Mouse (Mus musculus): Measurements from ENCODE around the gene Neurl1a. TPM values are rescaled to one million over a fixed set of nuclear protein-coding genes. Genes with fewer than 3 reads are reported as not detected.
A peak's percentile ranks its signal among the peaks of the same experiment; 100 is the strongest.

Gene Neurl1a
- polyA plus RNA-seq, 1 experiment from 2014 or later, result 6.3 TPM

DNA sequence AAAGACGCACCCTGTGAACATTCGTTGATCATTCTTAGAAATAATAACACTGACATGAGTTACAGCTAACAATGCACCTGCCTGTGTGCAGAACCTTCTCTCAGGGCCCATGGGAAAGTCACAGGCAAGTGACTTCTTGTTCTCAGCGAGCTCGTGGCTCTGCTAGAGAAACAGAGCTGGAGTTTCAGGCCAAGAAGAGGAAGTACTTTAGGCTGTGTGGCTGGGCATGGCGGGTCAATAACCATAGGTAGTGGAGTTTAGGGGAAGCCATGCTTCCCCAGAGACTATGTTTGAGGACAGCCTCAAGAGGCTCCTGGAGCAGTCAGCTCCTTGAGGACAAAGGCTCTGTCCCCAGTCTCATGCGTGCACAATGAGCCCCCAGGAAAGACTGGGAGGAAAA, 77.3 kb downstream of the Neurl1a start:
- H3K9me3 ChIP-seq, result no peaks in the 10 kb centered on the region
- no peak overlapping the region for H3K4me3 ChIP-seq
- no peaks in the 10 kb centered on the region for H3K36me3 ChIP-seq
- H3K9ac ChIP-seq, result no peak overlapping the region
- WGBS, result 75% methylated on average over 6 of the region's 6 CpGs
- no peak for ATAC-seq (ENCODE audit: low FRiP score, low read depth)
- no peak overlapping the region for H3K27ac ChIP-seq
- peaks cover 10% of the 10 kb centered on the region for H3K4me1 ChIP-seq
- H3K27me3 ChIP-seq (replicated peaks), result peaks cover 42% of the 10 kb centered on the region
- H3K4me2 ChIP-seq (replicated peaks), result no peak overlapping the region

DNA sequence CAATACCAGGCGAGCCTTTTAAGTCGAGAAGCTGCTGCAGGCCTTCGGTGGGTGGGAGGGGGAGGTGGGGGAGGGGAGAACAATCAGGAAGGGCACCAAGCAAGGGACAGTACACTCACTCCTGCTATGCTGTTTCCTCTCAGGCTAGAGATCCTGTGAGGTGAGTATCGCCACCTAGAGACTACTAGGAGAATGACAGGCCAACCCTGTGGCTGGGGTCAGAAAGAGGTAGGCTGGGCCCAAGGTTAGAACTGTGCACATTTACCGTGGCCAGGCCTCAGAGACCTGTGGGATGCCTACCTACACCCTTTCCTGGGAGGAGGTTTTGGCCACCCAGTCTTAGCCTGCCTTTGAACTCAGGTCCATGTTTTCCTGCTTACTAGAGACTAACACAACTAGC, 81.0 kb downstream of the Neurl1a start:
- H3K27me3 ChIP-seq (replicated peaks), result peaks cover 10% of the 10 kb centered on the region
- H3K9me3 ChIP-seq, result no peaks in the 10 kb centered on the region
- H3K4me2 ChIP-seq (replicated peaks), result no peak overlapping the region
- no peak overlapping the region for H3K27ac ChIP-seq
- 1% methylated on average over 5 of the region's 5 CpGs for WGBS
- no peak overlapping the region for H3K4me3 ChIP-seq
- H3K9ac ChIP-seq, result no peak overlapping the region
- peak; percentile 41; the same call in 1 of the 2 replicates for ATAC-seq (ENCODE audit: low FRiP score, low read depth)
- 0 out of 2 replicates have a peak, but pooled peaks cover 2% of the 10 kb centered on the region for H3K4me1 ChIP-seq
- H3K36me3 ChIP-seq, result no peaks in the 10 kb centered on the region

DNA sequence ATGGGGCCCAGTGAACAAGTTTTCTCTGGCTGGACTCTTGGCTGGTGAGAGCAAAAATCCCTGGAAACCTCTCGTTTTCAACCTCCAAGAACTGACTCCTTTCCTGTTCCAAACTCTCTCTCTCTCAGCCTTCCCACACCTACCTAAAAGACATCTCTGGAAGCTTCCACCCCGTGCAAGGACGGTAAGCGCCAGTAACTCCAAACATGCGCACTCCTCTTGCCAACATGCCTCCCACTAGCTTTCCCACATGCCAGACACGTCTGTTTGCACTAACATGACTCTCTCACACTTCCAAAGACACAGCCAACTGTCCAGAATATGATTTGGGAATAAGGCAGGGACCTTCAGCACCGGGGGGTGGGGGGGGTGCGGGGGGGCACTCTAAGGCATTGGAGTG, 82.6 kb downstream of the Neurl1a start:
- Histone ChIP-seq H3K9ac (no peak overlapping the region), H3K4me1 (0 out of 2 replicates have a peak, but pooled peaks cover 3% of the 10 kb centered on the region), H3K36me3 (no peaks in the 10 kb centered on the region), H3K4me3 (no peak overlapping the region), H3K9me3 (no peaks in the 10 kb centered on the region), H3K27me3 (replicated peaks) (peaks cover 5% of the 10 kb centered on the region; the same call in 1 of the 2 replicates), H3K27ac (no peak overlapping the region), H3K4me2 (replicated peaks) (no peak overlapping the region)
- ATAC-seq (ENCODE audit: low FRiP score, low read depth), result no peak
- WGBS, result 89% methylated on average over 8 of the region's 8 CpGs

DNA sequence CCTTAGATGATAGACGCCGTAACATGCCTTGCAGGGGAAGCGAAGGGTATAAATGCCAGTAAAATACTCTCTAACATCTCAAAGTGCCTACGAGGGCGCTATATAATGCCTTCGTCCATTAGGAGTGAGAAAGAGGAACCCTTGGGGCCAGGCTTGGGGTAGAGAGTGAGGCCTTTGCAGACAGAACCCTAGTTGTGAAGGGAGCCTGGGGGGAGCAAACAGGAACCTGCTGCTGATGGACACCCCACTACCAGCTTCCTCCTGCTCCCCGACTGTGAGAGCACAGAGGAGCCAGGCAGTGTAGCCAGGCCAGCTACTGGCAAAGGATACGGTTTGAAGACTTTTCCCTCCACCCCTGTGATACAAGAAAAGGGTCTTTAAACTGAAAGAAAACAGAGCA, 85.0 kb downstream of the Neurl1a start:
- 91% methylated on average over 8 of the region's 8 CpGs for WGBS
- no peak for ATAC-seq (ENCODE audit: low FRiP score, low read depth)
- H3K27me3 ChIP-seq (replicated peaks), result no peaks in the 10 kb centered on the region

DNA sequence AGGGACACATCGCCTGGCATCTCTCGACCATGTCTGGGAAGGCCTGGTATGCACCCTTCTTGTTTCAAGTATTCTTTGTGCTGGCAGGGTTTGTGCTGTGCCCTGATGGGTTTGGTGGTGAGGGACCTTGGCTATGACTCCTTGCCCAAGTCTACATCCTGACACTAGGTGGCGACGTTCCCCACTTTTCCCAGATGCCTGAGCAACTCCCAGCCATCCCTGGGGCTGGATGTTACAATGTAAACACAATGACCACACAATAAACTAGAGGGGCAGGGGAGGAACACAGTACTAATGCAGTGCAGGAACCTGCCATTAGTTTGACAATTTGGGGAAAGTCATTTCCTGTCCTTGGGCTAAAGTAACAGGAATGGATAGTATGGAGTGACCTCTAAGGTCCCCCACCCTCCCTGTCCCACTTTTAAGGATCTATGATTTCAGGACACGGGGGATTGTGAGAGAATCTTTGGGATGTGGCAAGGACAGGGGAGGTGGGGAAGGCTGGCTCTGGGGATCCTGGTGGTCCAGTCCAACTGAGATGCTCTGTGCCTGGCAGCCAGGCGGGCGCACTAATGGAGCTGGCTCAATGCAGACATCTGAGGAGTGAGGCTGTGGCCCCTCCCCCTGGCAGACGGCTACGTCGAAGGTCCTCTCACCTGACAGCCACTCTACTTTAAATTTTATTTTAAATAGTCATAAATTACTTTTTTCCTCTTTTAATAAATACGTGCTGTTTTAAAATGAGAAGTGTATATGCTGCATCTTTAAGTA, 85.9 kb downstream of the Neurl1a start:
- no peak overlapping the region for H3K9ac ChIP-seq
- no peaks in the 10 kb centered on the region for H3K27me3 ChIP-seq (replicated peaks)
- H3K4me1 ChIP-seq, result 0 out of 2 replicates have a peak, but pooled peaks cover 3% of the 10 kb centered on the region
- H3K4me2 ChIP-seq (replicated peaks), result no peak overlapping the region
- no peak overlapping the region for H3K4me3 ChIP-seq
- H3K27ac ChIP-seq, result no peak overlapping the region
- H3K9me3 ChIP-seq, result no peaks in the 10 kb centered on the region
- peak; percentile 69 for ATAC-seq (ENCODE audit: low FRiP score, low read depth)
- H3K36me3 ChIP-seq, result peaks cover 23% of the 10 kb centered on the region
- WGBS, result 41% methylated on average over 11 of the region's 11 CpGs

More for the DNA sequence above, 85.0 kb downstream of the Neurl1a start:
- Histone ChIP-seq H3K9me3 (no peaks in the 10 kb centered on the region), H3K4me2 (replicated peaks) (no peak overlapping the region), H3K9ac (no peak overlapping the region), H3K36me3 (peaks cover 17% of the 10 kb centered on the region), H3K4me1 (0 out of 2 replicates have a peak, but pooled peaks cover 3% of the 10 kb centered on the region), H3K27ac (no peak overlapping the region), H3K4me3 (no peak overlapping the region)

DNA sequence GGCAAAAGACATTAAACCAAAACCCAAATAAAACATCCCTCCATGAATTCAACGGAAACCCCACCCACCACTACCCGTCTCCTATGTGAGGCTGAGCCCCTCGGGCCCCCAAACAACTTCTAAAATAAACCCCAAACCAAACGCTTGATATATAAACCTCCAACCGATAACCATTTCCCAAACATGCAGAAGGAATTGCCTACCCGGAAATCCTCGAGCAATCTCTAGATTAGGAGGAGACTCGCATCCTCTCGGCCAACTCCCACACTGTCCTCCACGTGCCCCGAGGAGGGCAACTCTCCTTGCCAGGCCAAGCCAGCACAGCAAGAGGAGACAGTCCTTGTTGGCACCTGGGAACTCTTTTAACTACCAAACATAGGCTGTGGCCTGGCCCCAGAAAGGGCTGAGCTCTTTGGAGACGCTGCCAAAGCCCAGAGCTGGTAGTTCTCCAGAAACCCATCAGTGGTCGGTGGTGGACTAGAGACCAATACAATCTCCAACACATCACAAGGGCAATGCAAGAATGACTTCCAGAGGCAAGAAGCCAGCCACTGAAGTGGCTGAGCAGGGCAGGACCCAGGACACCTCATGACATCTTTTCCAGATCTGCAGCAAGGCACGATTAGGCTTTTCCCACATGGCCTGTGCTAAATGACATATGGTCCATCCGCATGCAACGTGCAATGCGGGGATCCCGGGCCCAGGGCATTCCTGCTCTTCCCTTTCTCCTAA, 87.6 kb downstream of the Neurl1a start:
- no peak for ATAC-seq (ENCODE audit: low FRiP score, low read depth)
- H3K9ac ChIP-seq, result no peak overlapping the region
- WGBS, result 92% methylated on average over 18 of the region's 18 CpGs

DNA sequence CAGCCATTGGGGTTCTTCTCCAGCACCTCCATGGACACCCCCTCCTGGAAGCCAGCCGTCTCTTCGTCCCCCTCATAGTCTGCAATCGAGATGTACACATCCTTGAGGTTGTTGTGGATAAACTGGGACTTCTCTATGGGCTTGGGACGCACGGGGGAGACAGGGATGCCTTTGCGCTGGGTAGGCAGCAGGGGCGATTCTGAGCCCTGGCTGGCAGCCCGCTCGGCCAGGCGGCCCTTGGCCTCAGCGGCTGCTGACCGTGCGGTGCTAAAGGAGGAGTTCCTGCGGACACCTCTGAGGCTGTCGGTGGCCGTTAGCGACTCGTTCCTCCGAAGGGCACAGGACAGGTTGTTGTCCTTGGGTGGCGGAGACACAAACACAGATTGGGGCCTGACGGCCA, 88.4 kb downstream of the Neurl1a start:
- no peak overlapping the region for H3K4me2 ChIP-seq (replicated peaks)
- H3K27ac ChIP-seq, result no peak overlapping the region
- no peak overlapping the region for H3K9ac ChIP-seq
- 0 out of 2 replicates have a peak, but pooled peaks cover 3% of the 10 kb centered on the region for H3K4me1 ChIP-seq
- 94% methylated on average over 21 of the region's 21 CpGs for WGBS
- H3K4me3 ChIP-seq, result no peak overlapping the region
- no peaks in the 10 kb centered on the region for H3K27me3 ChIP-seq (replicated peaks)
- ATAC-seq (ENCODE audit: low FRiP score, low read depth), result no peak
- H3K9me3 ChIP-seq, result no peaks in the 10 kb centered on the region
- H3K36me3 ChIP-seq, result peaks cover 29% of the 10 kb centered on the region

More for the DNA sequence above, 87.6 kb downstream of the Neurl1a start:
- H3K27ac ChIP-seq, result no peak overlapping the region
- no peaks in the 10 kb centered on the region for H3K27me3 ChIP-seq (replicated peaks)
- no peaks in the 10 kb centered on the region for H3K9me3 ChIP-seq
- H3K4me3 ChIP-seq, result no peak overlapping the region
- H3K4me2 ChIP-seq (replicated peaks), result no peak overlapping the region
- H3K4me1 ChIP-seq, result 0 out of 2 replicates have a peak, but pooled peaks cover 3% of the 10 kb centered on the region
- peaks cover 23% of the 10 kb centered on the region for H3K36me3 ChIP-seq

DNA sequence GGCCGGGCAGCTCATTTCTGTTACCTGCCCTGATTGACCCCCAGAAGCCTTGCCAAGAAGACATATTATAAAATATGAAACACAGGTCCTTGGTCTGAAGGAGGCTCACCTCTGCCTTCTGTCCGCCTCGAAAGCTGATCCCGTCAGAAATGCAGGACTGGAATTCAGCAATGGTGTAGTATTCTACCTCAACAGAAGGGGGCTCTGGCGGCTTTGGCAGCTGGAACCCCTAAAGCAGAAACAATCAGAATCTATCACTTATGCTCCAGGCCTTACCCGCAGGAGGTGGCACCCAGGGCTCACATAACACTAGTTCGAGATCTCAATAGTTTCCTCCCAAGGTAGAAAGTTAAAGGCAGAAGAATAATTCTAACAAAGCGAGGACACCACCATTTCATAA, 91.1 kb downstream of the Neurl1a start:
- Histone ChIP-seq H3K4me2 (replicated peaks) (no peak overlapping the region), H3K4me1 (no peaks in the 10 kb centered on the region), H3K36me3 (peaks cover 41% of the 10 kb centered on the region), H3K9me3 (no peaks in the 10 kb centered on the region), H3K4me3 (no peak overlapping the region), H3K9ac (no peak overlapping the region), H3K27ac (no peak overlapping the region), H3K27me3 (replicated peaks) (no peaks in the 10 kb centered on the region)
- ATAC-seq (ENCODE audit: low FRiP score, low read depth), result no peak
- whole genome bisulfite sequencing, result 58% methylated on average over 8 of the region's 8 CpGs

DNA sequence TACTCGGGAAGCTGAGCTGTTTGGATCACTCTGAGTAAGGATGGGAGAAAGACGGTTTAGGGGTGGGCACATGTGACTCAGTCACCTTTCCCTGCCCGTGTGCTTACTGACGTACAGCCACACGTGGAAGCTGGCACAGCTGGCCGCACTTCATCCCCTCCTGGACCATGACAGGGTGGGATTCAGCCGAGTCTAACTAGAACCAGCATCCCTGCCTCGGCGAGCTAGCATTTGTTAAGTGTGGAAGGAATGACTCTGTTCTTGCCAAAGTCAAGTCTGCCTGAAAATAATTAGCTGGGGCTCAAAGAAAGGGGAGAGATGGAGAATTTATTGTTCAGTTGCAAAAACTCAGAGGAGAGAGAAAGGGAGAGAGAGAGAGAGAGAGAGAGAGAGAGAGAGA, 91.9 kb downstream of the Neurl1a start:
- H3K4me2 ChIP-seq (replicated peaks), result no peak overlapping the region
- H3K4me1 ChIP-seq, result no peaks in the 10 kb centered on the region
- no peaks in the 10 kb centered on the region for H3K27me3 ChIP-seq (replicated peaks)
- ATAC-seq (ENCODE audit: low FRiP score, low read depth), result no peak
- H3K36me3 ChIP-seq, result peaks cover 41% of the 10 kb centered on the region
- H3K9me3 ChIP-seq, result no peaks in the 10 kb centered on the region
- H3K9ac ChIP-seq, result no peak overlapping the region
- H3K27ac ChIP-seq, result no peak overlapping the region
- no peak overlapping the region for H3K4me3 ChIP-seq
- 85% methylated on average over 9 of the region's 9 CpGs for WGBS

DNA sequence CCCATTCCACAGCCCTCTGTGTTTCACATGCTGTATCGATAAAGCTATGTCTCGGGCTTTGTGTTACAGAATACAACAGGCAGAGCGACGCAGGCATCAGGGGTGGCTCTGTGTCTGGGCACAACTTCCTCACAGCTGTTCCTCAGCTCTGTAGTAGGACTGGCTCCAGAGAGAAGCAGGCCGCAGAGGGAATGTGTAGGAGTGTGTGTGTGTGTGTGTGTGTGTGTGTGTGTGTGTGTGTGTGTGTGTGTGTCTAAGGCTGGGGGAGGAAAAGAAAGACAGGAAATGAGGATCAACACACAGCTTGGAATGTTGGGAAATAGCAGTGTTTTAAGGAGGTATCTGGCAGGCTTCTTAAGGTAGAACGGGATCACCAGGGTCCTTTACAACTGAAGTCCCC, 98.1 kb downstream of the Neurl1a start:
- Histone ChIP-seq H3K4me1 (no peaks in the 10 kb centered on the region), H3K4me3 (no peak overlapping the region), H3K36me3 (peaks cover 25% of the 10 kb centered on the region), H3K4me2 (replicated peaks) (no peak overlapping the region), H3K9ac (no peak overlapping the region), H3K9me3 (no peaks in the 10 kb centered on the region), H3K27ac (no peak overlapping the region), H3K27me3 (replicated peaks) (no peaks in the 10 kb centered on the region)
- 93% methylated on average over 6 of the region's 6 CpGs for WGBS
- no peak for ATAC-seq (ENCODE audit: low FRiP score, low read depth)

DNA sequence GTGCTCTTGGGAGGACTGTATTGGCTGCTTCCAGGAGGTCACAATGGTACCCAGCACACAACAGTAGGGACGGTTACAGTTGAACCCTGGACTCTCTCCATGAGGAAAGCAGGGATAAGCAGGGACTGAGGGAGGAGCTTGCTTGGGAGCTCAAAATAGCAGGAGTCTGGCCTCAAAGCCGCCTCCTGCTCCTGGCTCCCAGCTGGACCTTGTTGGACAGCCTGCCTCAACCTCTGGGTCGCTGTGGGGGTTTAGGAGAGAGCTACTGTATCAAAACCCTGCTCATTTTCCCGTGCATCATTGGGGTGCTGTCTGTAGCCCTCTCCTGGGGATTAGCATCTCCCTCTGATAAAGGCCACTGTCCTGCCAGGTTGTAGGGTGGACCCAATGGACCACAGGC, 100.8 kb downstream of the Neurl1a start:
- peaks cover 12% of the 10 kb centered on the region for H3K36me3 ChIP-seq
- no peak for ATAC-seq (ENCODE audit: low FRiP score, low read depth)
- WGBS, result 87% methylated on average over 4 of the region's 4 CpGs

DNA sequence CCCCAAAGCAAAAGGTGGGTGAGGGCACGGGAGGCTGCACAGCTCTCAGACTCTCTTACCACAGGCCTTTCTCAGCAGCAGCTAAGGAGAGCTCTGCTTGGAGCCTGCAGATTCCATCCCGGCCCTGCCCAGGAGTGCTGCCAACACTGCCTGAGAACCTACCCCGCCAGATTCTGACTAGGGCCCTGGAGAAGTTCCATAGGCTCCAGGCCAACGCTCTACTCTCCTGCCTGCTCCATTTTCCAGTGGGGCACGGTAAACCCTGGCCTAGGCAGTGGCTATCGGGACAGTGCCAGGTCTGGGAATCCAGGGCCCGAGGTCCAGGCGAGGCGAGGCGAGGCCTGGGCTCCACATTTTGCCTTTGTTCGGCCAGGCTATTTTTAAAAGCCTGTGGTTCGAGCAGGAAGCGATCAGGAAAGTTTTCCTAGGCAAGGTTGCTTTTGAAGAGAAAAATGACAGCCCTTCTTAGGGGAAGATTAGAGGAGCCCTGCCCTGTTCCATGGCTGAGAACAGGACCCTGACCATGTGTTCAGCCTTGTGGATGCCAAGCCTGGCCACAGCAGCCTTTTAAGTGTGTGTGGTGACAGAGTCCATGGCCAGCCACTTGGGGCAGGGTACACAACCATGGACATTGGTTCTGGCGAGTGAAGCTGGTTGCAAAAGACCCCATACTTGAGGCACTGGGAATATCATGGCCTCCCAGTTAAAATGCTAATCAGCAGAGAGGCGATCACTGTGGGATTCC, 101.3 kb downstream of the Neurl1a start:
- no peaks in the 10 kb centered on the region for H3K4me1 ChIP-seq
- 91% methylated on average over 15 of the region's 15 CpGs for WGBS
- no peaks in the 10 kb centered on the region for H3K9me3 ChIP-seq
- no peaks in the 10 kb centered on the region for H3K27me3 ChIP-seq (replicated peaks)
- no peak overlapping the region for H3K4me2 ChIP-seq (replicated peaks)
- ATAC-seq (ENCODE audit: low FRiP score, low read depth), result no peak
- no peak overlapping the region for H3K27ac ChIP-seq
- peaks cover 14% of the 10 kb centered on the region for H3K36me3 ChIP-seq
- H3K4me3 ChIP-seq, result no peak overlapping the region
- H3K9ac ChIP-seq, result no peak overlapping the region

More for the DNA sequence above, 100.8 kb downstream of the Neurl1a start:
- Histone ChIP-seq H3K9me3 (no peaks in the 10 kb centered on the region), H3K4me2 (replicated peaks) (no peak overlapping the region), H3K4me3 (no peak overlapping the region), H3K9ac (no peak overlapping the region), H3K27ac (no peak overlapping the region), H3K4me1 (no peaks in the 10 kb centered on the region), H3K27me3 (replicated peaks) (no peaks in the 10 kb centered on the region)
